Mouse (Mus musculus) erythroblast, adult 5-6 weeks (primary cell): ENCODE measurements around the gene Cdon. TPM values are rescaled to one million over a fixed set of nuclear protein-coding genes. Genes with fewer than 3 reads are reported as not detected.
A peak's percentile ranks its signal among the peaks of the same experiment; 100 is the strongest.

Experiments used
- ATAC-seq: replicated peaks from 2 replicates; pipeline ENCODE4 v1.8.0; 2016; ENCODE audit warnings: moderate number of reproducible peaks, mild to moderate bottlenecking, moderate TSS enrichment, inconsistent platforms; ENCODE audit not compliant: poor library complexity, low FRiP score, severe bottlenecking
- total RNA-seq, 2 experiments: library from RNA; stranded (forward) in 1 of 2; stranded (reverse) in 1 of 2; fragments of 150-400 nt in 1 of 2; fragments of 200-764, 138-1000 nt in 1 of 2; gene quantifications; 2 replicates each; pipeline versions ENCODE4 v1.2.3 to v1.2.4; 2015 to 2017; ENCODE audit warnings: low replicate concordance in 2 of 2

Cdon gene
- total RNA-seq, 2 experiments from 2014 or later, result 0.09 to 0.58 TPM

DNA sequence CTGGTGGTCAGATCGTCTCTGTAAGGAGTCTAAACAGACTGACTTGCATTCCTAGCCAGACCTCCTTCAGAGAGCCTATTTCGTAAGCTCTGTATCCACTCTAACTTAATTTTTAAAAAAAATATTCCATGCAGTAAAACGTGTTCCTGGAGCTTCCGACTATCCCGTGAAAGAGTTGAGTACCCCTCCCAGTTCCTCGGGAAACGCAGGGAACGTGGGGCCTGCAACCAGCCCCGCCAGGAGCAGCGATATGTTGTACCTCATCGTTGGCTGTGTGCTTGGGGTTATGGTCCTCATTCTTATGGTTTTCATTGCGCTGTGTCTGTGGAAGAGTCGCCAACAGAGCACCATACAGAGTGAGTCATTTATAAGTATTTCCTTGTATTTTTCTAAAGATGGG is 65.7 kb downstream of the Cdon start:
- no peak for ATAC-seq

DNA sequence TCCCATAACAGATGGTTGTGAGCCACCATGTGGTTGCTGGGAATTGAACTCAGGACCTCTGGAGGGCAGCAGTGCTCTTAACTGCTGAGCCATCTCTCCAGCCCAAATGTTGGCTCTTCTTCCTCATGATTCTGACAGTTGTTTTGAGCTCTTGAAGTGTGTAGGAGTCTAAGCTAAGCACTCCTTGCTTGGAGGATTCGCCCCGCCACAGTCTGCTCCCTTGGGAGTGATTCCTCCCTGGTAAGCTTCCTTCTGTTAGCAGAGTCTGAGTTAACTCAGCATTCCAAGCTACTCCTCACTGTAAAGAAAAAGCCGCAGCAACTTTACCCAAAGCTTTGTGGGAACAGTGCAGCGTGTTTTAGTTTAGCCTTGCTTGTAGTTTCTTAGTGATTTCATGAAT is 67.6 kb downstream of the Cdon start:
- ATAC-seq, result no peak

DNA sequence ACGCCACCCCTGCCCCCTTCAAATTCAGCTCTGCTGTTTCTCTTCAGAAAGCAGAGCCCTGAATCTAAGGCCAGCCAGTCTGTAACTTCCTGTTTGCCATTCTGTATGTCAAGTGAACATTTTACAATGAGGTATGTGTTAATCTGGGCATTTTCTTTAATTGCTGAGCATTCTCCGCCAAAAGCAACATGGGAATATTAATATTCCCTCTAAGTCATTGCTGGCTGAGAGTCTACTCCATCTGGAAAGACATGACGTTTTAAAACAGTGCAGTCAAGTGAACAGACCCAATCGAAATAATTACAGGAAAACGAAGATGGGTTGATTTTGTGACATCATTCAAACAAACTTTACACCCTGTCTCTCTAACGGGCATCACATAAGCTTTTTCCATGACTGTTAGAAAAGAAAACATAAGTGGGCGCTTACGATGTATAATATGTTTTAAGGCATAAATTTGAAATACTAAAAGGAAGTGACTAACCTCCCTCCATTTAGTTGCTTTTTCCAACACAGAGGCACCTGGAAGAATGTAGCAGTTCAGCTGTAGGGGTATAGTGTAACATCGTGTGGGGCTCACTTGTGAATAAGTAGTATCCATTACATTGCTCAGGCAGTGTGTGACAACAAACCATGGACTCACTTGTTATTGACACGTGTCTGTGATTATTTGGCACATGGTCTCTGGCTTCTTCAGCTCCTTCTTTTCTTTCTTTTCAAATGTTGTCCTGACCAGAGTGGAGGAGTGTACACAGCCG is 70.4 kb downstream of the Cdon start:
- no peak for ATAC-seq

DNA sequence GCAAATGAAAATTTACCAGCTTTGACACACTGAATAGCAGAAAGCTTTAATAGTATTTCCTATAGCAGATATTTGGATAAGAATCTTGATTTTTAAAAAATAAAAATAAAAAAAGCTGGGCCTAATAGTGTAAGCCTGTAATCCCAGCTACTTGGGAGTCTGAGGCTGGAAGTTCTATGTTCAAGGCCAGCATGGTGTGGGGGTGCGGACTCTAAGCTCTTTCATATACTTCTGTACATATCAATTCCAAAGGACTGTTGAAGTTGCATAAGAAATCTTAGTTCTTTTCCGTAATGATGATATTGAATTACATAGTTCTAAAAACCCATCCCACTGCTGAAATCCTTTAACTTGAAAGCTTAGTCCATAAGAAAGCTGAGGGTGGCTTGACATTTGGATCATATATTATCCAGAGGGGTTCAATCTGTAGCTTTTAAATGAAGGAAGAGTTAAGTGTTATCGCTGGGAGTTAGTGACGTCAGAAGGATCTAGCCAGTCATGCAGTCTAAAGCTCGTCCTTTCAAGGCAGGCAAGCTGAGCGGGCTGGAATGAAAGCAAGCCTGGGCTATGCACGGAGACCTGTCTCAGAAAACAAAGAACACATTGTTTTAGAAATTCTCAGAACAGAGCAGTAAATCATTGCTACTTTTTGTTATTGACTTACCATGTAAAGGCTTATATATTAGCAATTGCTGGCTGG is 72.3 kb downstream of the Cdon start:
- ATAC-seq, result no peak

GRCm38 (mm10) chr9:35493733-35494092 is 72.8 kb downstream of the Cdon start:
- no peak for ATAC-seq

DNA sequence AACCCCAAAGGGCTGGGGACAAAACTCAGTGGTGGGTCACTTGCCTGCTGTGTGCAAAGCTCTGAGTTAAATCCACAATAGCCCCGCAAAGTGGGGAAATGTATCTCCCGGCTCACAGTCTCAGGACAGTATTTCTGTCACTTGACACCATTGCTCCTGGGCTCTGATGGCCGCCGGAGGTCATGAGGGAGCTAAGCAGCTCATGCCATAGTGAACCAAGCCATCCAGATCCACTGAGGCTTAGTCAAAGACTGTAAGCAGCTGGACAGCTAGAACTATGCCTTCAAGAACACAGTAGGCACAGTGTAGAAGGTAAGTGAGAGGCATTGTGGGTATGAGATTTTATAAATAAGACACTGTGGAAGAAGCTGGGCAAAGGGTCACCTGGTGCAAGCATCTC is 74.0 kb downstream of the Cdon start:
- ATAC-seq, result no peak

DNA sequence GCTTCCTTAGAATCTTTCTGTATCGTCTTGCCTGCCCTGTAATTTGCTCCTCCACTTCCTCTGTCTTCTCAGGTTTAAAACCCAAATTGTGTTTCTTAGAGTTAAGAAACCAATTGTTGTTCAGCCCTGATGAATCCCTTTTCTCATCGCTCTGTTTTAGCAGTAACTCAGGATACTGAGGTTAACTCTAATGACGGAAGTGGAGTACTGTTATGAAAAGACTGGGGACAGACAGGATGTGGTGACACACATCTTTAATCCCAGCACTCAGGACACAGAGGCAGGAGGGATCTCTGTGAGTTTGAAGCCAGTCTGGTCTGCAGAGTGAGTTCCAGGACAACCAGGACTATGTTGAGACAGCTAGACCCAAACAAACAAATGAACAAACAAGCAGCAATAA is 74.5 kb downstream of the Cdon start:
- ATAC-seq, result no peak

- no peak for ATAC-seq
Observed at GRCm38 (mm10) chr9:35499946-35500345, 79.0 kb downstream of the Cdon start.

GRCm38 (mm10) chr9:35502361-35503000 is 81.6 kb downstream of the Cdon start:
- ATAC-seq, result no peak

DNA sequence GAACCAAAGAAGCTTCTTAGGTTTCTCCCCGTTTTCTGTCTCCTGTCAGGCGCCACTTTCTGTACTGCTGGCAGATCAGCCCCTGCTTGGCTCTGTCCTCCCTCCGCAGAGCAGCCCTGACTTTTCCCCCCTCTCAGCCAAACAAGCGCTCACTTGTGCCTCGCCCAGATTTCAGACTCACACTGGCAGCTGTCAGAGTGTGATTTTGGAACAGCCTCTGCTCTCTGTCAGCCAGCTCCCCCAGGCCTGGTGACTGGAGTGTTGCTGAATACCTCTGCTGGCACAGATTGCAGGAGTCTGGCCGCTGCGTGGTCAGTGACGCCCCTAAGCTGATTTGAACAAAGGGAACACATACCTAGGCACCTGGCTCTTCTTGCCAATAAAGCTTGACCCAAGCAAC is 87.3 kb downstream of the Cdon start:
- no peak for ATAC-seq

DNA sequence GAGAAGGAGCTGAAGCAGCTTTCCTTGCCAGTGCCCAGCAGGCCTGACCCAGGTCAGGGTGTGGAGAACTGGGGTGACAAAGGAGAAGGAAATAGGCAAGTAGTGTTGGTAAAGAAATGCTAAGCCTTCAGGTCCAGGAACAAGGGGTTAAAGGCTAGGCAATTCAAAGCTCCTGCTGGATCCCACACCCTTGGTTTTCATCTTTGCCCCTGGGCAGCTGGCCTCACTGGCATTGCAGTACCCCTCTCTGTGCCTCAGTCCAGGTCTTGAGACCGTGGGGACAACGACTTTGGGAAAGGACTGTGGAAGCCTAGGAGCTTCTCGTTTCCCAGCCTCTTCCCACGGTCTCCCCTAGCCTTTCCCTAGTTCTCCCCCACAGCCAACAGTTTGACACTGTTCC is 93.0 kb downstream of the Cdon start:
- no peak for ATAC-seq

- no peak for ATAC-seq
Observed at GRCm38 (mm10) chr9:35516182-35516581, 95.3 kb downstream of the Cdon start.

GRCm38 (mm10) chr9:35516711-35517110 is 95.8 kb downstream of the Cdon start:
- no peak for ATAC-seq

DNA sequence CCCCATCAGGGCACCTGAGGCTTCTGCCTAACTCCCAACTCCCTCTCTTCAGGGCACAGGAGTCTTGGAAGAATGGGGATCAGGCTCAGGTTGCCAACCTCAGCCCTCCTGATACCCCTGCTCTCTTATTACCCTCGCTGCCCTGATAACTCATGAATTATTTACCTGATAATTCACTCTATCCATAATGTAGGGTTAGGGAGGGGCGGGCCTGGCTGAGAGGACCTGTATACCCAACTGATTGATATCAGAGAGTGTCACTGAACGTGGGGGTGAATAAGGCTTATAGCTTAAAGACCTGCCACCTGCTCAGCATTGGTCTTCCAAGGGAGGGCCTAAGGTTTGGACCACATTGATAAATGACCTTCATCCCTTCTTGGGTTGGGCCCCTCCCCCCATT is 97.2 kb downstream of the Cdon start, which contains the start of gene Gm1113:
Gm1113 (minus strand) TSS at position 101 of the 400 bp plus-strand sequence.
- no peak for ATAC-seq

- no peak for ATAC-seq
Observed at GRCm38 (mm10) chr9:35520631-35521348, 99.9 kb downstream of the Cdon start.

- ATAC-seq, result no peak
Observed at GRCm38 (mm10) chr9:35522241-35522640, 101.3 kb downstream of the Cdon start.

DNA sequence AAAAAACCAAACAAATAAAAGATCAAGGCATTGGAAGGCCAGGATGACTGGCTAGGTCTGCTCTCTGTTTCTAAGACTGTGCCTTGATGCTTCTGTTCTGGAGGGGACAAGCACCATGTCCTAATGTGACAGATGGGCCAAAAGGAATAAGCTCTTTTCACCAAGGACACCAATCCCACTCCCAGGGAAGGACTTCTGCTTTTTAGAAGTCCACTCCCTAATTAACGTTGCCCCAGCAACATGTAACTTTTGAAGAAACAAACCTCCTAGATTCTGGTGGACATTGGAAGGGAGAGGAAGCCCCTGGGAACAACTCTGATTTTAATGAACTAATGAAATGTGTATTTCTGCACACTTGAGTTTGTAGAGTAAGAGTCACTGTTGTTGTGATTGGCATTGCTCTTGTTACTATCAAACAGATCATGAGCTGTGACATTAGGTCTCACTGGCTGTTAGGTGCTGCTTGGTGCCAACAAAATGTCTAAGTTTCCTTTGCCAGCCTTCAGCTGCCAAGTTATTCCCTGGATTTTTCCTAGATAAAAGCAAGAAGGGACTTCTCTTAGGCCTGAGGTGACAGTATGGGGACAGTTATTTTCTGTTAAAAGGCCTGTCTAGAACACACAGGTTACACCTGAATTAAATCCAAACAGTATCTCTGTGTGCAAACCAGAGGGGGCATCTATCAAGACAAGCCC is 102.0 kb downstream of the Cdon start:
- ATAC-seq, result no peak

GRCm38 (mm10) chr9:35523541-35523940 is 102.6 kb downstream of the Cdon start:
- no peak for ATAC-seq

- peak; percentile 62 for ATAC-seq
Observed at GRCm38 (mm10) chr9:35523941-35524411, 103.0 kb downstream of the Cdon start.

DNA sequence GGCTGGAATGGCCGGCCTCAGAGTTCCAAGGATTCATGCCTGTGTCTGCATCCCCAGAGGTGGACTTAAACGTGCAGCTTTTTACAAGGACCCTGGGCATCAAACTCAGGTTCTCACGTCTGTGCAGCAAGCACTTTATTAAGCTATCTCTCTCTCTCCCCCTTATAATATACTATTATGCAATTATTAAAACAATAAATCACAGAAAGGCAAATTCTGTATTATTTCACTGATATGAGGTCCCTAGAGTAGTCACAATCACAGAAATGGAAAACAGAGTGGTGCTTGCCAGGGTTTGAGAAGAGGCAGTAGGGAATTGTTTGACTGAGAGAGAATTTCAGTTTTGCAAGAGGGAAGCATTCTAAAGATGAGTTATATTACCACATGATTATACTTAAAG is 108.2 kb downstream of the Cdon start:
- no peak for ATAC-seq
